Mouse (Mus musculus): Measurements from ENCODE around the gene Arid3c.
"Not testable (repeated sequence)": the region's sequence is repeated elsewhere in the genome, so short reads cannot be mapped to it uniquely, and the experiment has no call there.

- not testable (repeated sequence) for TF ChIP-seq POLR2A, CTCF (IDR thresholded peaks at IDR 0.05; ENCODE audit: insufficient read depth, low read depth, low read length)
Observed at GRCm38 (mm10) chr4:41693511-41693910, 37.4 kb downstream of the Arid3c start.

All from olfactory bulb, adult 2 months (tissue).